Mouse (Mus musculus) c-Kit-positive CD71-negative TER-119-negative erythroid progenitor cells, embryonic 14.5 days (primary cell): Measurements from ENCODE around the gene Dnah11.

Source experiments
- DNase-seq: peaks from one replicate; pipeline ENCODE4 v3.0.0-alpha.2; 2013; ENCODE audit warnings: low read depth

The Dnah11 gene

DNA sequence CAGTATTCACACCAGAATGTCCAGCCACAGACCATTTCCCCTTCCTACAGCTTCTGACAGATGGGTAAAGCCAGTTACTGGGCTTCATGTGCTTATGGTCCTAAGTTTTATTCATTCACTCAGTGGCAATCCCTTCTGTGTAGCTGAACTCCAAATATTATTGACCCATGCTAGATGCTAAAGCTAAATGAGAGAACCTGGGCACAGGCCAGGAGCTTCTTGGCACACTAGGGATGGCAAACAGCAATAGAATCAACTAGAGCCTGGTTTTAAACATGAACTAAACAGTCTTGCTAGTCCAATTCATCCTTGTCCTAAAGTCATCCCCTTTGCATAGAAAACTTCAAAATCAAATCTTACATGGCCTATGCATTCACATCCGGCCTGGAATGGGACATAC, 113.6 kb downstream of the Dnah11 start:
- DNase-seq: no peak

GRCm38 (mm10) chr12:118084806-118085205, 114.0 kb downstream of the Dnah11 start:
- no peak for DNase-seq

GRCm38 (mm10) chr12:118084134-118084533, 114.7 kb downstream of the Dnah11 start:
- no peak for DNase-seq

GRCm38 (mm10) chr12:118080441-118080840, 118.4 kb downstream of the Dnah11 start:
- no peak for DNase-seq

GRCm38 (mm10) chr12:118078434-118078989, 120.3 kb downstream of the Dnah11 start:
- DNase-seq: no peak

GRCm38 (mm10) chr12:118076802-118077201, 122.0 kb downstream of the Dnah11 start:
- no peak for DNase-seq

GRCm38 (mm10) chr12:118072181-118072872, 126.5 kb downstream of the Dnah11 start:
- no peak for DNase-seq

DNA sequence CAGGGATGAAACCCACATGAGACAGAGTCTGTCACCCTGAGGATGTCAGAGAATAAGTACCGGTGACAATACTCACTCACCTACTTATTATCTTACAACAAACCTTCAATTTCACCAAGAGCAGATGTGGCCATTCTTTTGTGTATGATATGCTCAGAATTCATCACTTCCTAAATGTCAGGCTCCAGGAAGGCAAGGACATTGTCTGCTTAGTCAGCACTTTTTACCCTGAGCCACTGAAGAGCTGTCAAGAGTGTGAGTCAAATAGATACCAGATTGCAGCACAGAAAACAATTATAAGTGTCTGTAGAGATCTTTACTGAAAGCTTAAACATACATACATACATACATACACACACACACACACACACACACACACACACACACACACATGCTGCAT, 127.2 kb downstream of the Dnah11 start:
- no peak for DNase-seq

GRCm38 (mm10) chr12:118068785-118069184, 130.1 kb downstream of the Dnah11 start:
- no peak for DNase-seq

GRCm38 (mm10) chr12:118062343-118062742, 136.5 kb downstream of the Dnah11 start:
- no peak for DNase-seq

GRCm38 (mm10) chr12:118056876-118057275, 142.0 kb downstream of the Dnah11 start:
- no peak for DNase-seq

DNA sequence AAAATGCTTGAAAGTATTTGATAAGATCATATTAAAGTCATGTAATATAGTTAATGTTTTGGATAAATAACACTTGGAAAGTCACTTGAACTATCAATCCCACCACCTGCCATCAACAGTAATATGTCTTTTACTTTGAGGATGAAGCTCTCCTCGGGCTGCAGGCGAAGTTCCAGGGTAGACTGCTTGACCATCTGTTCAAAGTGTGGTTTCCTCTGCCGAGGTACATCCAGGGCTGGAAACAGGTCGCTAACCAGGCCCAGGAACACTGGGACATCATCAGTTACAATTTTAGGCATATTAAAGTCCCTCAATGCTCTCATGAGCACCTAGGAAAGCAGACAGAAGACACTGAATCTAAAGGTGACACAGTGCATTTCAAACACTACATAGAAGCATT, 153.5 kb downstream of the Dnah11 start:
- no peak for DNase-seq

DNA sequence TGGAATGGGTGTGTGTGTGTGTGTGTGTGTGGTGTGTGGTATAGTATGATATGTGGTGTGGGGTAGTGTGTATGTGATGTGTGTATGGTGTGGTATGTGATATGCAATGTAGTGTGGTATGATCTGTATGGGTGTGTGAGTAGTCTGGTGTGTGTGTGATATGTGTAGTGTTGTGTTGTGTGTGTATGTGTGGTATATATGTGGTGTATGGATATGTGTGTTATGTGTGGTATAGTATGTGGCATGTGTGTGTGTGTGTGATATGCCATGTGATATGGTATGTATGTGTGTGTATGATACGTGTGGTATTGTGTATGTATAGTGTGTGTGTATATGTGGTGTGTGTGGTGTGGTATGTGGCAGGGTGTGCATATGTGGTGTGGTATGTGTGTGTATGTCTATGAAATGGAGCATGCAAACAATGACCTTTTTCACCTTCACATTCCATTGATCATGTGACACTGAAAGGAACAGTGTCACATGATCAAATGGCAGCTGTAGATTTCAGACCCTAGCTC, 155.7 kb downstream of the Dnah11 start:
- DNase-seq: no peak

- DNase-seq: no peak
Observed at GRCm38 (mm10) chr12:118042196-118042595, 156.6 kb downstream of the Dnah11 start.

- DNase-seq: no peak
Observed at GRCm38 (mm10) chr12:118034990-118035389, 163.9 kb downstream of the Dnah11 start.

GRCm38 (mm10) chr12:118025771-118026170, 173.1 kb downstream of the Dnah11 start:
- no peak for DNase-seq

GRCm38 (mm10) chr12:118018936-118019335, 179.9 kb downstream of the Dnah11 start:
- DNase-seq: no peak

- no peak for DNase-seq
Observed at GRCm38 (mm10) chr12:118013872-118014271, 185.0 kb downstream of the Dnah11 start.

- no peak for DNase-seq
Observed at GRCm38 (mm10) chr12:118011921-118012320, 186.9 kb downstream of the Dnah11 start.

DNA sequence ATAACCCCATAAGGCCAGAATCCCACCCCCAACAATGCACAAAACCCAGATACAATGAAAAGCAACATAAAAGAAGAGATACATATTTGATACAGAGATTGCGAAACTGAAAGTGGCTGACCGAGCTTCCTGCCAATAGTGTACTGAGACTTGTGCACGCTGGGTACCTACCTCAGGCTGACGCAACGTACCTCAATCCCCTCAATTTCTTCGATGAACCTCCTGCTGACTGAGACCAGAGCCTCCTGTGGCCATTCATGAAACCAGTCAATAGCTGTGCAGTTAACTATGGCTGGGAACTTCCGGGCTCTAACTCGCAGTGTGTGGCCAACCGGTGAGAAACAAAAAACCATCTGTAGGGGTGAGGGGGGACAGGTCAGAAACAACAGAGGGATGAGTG, 203.9 kb downstream of the Dnah11 start:
- DNase-seq: no peak

GRCm38 (mm10) chr12:117993499-117993898, 205.3 kb downstream of the Dnah11 start:
- peak; percentile 53 for DNase-seq

GRCm38 (mm10) chr12:117989018-117989828, 209.6 kb downstream of the Dnah11 start:
- DNase-seq: no peak

GRCm38 (mm10) chr12:117980315-117980714, 218.5 kb downstream of the Dnah11 start:
- DNase-seq: no peak
